Mouse (Mus musculus): ENCODE results near the gene Fads1. TPM values are rescaled to one million over a fixed set of nuclear protein-coding genes. Genes with fewer than 3 reads are reported as not detected.

Gene Fads1
- polyA plus RNA-seq, 1 experiment = 62.3 TPM

DNA sequence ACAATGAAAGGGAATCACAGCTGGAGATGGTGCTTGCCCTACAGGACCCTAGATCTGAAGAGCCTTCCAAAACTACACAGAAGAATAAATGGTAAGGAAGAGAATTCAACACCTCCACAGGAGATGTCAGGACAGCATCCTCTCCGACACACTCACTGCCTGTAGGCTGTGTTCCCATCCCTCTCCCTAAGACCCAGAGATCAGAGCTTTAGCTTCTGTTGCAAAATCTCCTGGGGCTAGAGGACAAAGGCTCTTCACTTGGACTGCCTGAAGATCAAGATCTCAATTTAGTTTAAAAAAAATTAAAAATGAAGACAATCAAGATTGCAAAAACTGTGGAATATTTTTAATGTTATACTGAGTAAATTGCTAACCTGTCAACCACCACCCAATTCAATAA is 6.2 kb upstream of the Fads1 start:
- Histone ChIP-seq H3K27me3 (ENCODE audit: control insufficient read depth, insufficient read depth, insufficient read length) (no peaks in the 10 kb centered on the region), H3K36me3 (ENCODE audit: control insufficient read depth, insufficient read depth) (no peaks in the 10 kb centered on the region), H3K79me3 (ENCODE audit: low read depth) (no peaks in the 10 kb centered on the region), H3K79me2 (ENCODE audit: control insufficient read depth, insufficient read depth) (no peaks in the 10 kb centered on the region), H3K4me3 (ENCODE audit: insufficient read depth, poor library complexity, severe bottlenecking) (no peak overlapping the region), H3ac (ENCODE audit: control insufficient read depth, insufficient read length, low read depth) (no peak overlapping the region)
- no peak for TF ChIP-seq CTCF (IDR thresholded peaks at IDR 0.05; ENCODE audit: control insufficient read depth, insufficient read depth, insufficient read length)
- TF ChIP-seq FOSL1 (IDR thresholded peaks at IDR 0.05; ENCODE audit: insufficient read depth, low read length, poor library complexity, severe bottlenecking) = no peak
- no peak for TF ChIP-seq CEBPB (IDR thresholded peaks at IDR 0.05; ENCODE audit: low read depth)
- no peak for TF ChIP-seq MYOG (IDR thresholded peaks at IDR 0.05; ENCODE audit: control insufficient read depth, extremely low read depth, insufficient read length)
- no peak for TF ChIP-seq MAX (IDR thresholded peaks at IDR 0.05)
- no peak for TF ChIP-seq MYOD1 (IDR thresholded peaks at IDR 0.05; ENCODE audit: control insufficient read depth, insufficient read length, low read depth)
- TF ChIP-seq USF1 (IDR thresholded peaks at IDR 0.05; ENCODE audit: low read depth) = no peak

DNA sequence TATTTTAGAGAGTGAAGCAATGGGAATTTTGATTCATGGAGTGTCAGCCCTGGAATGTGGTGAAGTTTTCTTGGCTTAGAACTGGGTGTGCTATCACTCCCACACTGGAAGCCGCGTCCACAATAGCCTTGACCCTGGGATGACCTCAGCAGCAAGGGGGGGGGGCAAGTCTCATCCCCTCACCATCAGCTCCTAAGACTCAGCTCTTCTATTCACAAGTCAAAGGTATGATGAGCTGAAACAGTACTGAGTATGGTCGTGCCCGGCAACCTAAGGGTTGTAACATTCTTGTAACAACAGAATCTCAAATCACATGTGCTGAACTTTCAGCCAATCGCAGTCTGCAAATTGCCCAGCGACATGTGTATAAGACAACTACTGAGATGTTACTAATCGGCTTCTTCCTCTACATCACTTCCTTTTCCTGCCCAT is 5.7 kb upstream of the Fads1 start:
- TF ChIP-seq USF1 (IDR thresholded peaks at IDR 0.05; ENCODE audit: low read depth) = no peak
- no peak for TF ChIP-seq CEBPB (IDR thresholded peaks at IDR 0.05; ENCODE audit: low read depth)
- no peak for TF ChIP-seq MYOD1 (IDR thresholded peaks at IDR 0.05; ENCODE audit: control insufficient read depth, insufficient read length, low read depth)
- TF ChIP-seq MAX (IDR thresholded peaks at IDR 0.05) = no peak
- no peak for TF ChIP-seq CTCF (IDR thresholded peaks at IDR 0.05; ENCODE audit: control insufficient read depth, insufficient read depth, insufficient read length)
- no peak for TF ChIP-seq FOSL1 (IDR thresholded peaks at IDR 0.05; ENCODE audit: insufficient read depth, low read length, poor library complexity, severe bottlenecking)
- TF ChIP-seq MYOG (IDR thresholded peaks at IDR 0.05; ENCODE audit: control insufficient read depth, extremely low read depth, insufficient read length) = no peak
- H3K4me3 ChIP-seq (ENCODE audit: insufficient read depth, poor library complexity, severe bottlenecking) = no peak overlapping the region
- H3K79me3 ChIP-seq (ENCODE audit: low read depth) = no peaks in the 10 kb centered on the region
- no peak overlapping the region for H3ac ChIP-seq (ENCODE audit: control insufficient read depth, insufficient read length, low read depth)
- no peaks in the 10 kb centered on the region for H3K27me3 ChIP-seq (ENCODE audit: control insufficient read depth, insufficient read depth, insufficient read length)
- H3K79me2 ChIP-seq (ENCODE audit: control insufficient read depth, insufficient read depth) = no peaks in the 10 kb centered on the region
- H3K36me3 ChIP-seq (ENCODE audit: control insufficient read depth, insufficient read depth) = no peaks in the 10 kb centered on the region

DNA sequence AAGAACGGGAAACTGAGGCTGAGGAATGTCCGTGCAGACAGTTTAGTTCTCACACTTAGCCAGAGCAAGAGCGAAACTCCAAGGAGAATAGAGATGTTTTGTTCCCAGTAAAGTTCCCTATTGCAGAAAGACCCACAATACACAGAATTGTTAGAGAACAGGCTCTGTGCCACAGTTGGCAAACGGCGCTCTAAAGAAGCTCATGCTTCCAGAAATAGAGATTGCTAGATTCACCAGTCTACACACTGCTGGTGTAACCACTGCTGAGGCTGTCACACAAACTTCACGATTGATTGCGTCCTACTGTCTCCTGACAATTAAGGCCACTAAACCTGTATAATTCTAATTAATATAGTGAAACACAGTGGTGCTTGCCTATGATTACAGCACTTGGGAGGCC is 1.5 kb upstream of the Fads1 start:
- peaks cover 13% of the 10 kb centered on the region for H3K79me3 ChIP-seq (ENCODE audit: low read depth)
- H3K4me3 ChIP-seq (ENCODE audit: insufficient read depth, poor library complexity, severe bottlenecking) = no peak overlapping the region
- H3K79me2 ChIP-seq (ENCODE audit: control insufficient read depth, insufficient read depth) = peaks cover 33% of the 10 kb centered on the region
- peaks cover 8% of the 10 kb centered on the region for H3K36me3 ChIP-seq (ENCODE audit: control insufficient read depth, insufficient read depth)
- TF ChIP-seq CEBPB (IDR thresholded peaks at IDR 0.05; ENCODE audit: low read depth) (no peak), CTCF (IDR thresholded peaks at IDR 0.05; ENCODE audit: control insufficient read depth, insufficient read depth, insufficient read length) (no peak), FOSL1 (IDR thresholded peaks at IDR 0.05; ENCODE audit: insufficient read depth, low read length, poor library complexity, severe bottlenecking) (no peak), MYOG (IDR thresholded peaks at IDR 0.05; ENCODE audit: control insufficient read depth, extremely low read depth, insufficient read length) (no peak), USF1 (IDR thresholded peaks at IDR 0.05; ENCODE audit: low read depth) (no peak), MYOD1 (IDR thresholded peaks at IDR 0.05; ENCODE audit: control insufficient read depth, insufficient read length, low read depth) (no peak), MAX (IDR thresholded peaks at IDR 0.05) (no peak)
- H3K27me3 ChIP-seq (ENCODE audit: control insufficient read depth, insufficient read depth, insufficient read length) = no peaks in the 10 kb centered on the region
- no peak overlapping the region for H3ac ChIP-seq (ENCODE audit: control insufficient read depth, insufficient read length, low read depth)

DNA sequence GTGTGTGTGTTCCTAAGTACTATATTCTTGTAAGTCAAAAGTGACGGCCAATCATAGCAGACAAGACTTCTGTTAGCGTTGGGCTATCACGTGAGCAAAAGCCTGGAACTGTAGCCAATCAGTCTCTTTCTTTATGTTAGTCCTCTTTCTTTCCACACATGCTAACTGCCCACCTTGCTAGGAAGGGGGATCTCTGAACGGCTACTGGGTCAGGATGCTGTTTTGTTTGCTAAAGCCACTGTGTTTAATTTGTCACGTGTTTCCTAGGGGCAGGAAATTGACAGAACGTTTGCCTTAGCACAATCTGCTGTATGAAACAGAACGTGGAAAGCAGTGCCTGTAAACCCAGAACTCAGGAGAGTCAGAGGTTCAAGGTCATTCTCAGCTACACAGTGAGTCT is 546 bp upstream of the Fads1 start:
- Histone ChIP-seq H3ac (ENCODE audit: control insufficient read depth, insufficient read length, low read depth) (no peak overlapping the region), H3K79me2 (ENCODE audit: control insufficient read depth, insufficient read depth) (peaks cover 35% of the 10 kb centered on the region), H3K79me3 (ENCODE audit: low read depth) (peaks cover 13% of the 10 kb centered on the region), H3K27me3 (ENCODE audit: control insufficient read depth, insufficient read depth, insufficient read length) (no peaks in the 10 kb centered on the region), H3K36me3 (ENCODE audit: control insufficient read depth, insufficient read depth) (peaks cover 17% of the 10 kb centered on the region), H3K4me3 (ENCODE audit: insufficient read depth, poor library complexity, severe bottlenecking) (no peak overlapping the region)
- TF ChIP-seq MYOD1 (IDR thresholded peaks at IDR 0.05; ENCODE audit: control insufficient read depth, insufficient read length, low read depth) = no peak
- TF ChIP-seq FOSL1 (IDR thresholded peaks at IDR 0.05; ENCODE audit: insufficient read depth, low read length, poor library complexity, severe bottlenecking) = no peak
- peak; percentile 47 for TF ChIP-seq USF1 (IDR thresholded peaks at IDR 0.05; ENCODE audit: low read depth)

DNA sequence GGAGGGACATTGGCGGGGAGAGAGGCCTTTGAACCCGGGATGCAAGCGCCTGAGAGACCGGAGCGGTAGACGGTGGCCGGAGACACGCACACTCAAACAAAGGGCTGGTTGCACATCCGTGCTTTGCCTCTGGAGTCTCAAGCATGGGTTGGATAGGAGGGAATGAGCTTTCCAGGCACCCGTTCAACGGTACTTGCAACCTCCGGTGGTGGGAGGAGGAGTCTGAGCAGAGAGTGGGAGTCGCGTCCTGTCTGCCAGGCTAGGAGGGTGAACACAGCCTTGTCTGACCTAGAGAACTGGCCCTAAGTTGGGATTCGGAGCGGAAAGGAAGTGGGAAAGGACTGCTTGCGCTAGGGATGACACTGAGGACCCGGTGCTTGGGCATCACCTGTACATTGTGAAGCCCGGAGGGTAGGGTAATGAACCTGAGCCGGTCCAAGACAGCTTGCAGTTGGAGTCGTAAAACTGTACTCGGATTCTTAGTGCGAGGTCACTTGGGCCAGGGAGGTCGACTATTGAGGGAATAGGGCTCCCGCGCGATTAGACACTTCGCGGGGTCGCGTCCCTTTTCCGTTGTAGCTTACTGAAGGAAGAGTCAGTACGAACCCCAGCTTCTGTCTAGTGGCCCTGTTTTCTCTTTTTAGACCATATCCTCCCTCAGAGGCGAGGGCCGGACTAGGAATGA is 753 bp downstream of the Fads1 start:
- H3K4me3 ChIP-seq (ENCODE audit: insufficient read depth, poor library complexity, severe bottlenecking) = peak overlapping the region; percentile 92
- no peak for TF ChIP-seq CEBPB (IDR thresholded peaks at IDR 0.05; ENCODE audit: low read depth)
- peak; percentile 2 for TF ChIP-seq MAX (IDR thresholded peaks at IDR 0.05)
- peak overlapping the region; percentile 91 for H3ac ChIP-seq (ENCODE audit: control insufficient read depth, insufficient read length, low read depth)
- H3K79me3 ChIP-seq (ENCODE audit: low read depth) = peaks cover 13% of the 10 kb centered on the region
- no peaks in the 10 kb centered on the region for H3K27me3 ChIP-seq (ENCODE audit: control insufficient read depth, insufficient read depth, insufficient read length)
- peaks cover 35% of the 10 kb centered on the region for H3K79me2 ChIP-seq (ENCODE audit: control insufficient read depth, insufficient read depth)
- peaks cover 29% of the 10 kb centered on the region for H3K36me3 ChIP-seq (ENCODE audit: control insufficient read depth, insufficient read depth)

DNA sequence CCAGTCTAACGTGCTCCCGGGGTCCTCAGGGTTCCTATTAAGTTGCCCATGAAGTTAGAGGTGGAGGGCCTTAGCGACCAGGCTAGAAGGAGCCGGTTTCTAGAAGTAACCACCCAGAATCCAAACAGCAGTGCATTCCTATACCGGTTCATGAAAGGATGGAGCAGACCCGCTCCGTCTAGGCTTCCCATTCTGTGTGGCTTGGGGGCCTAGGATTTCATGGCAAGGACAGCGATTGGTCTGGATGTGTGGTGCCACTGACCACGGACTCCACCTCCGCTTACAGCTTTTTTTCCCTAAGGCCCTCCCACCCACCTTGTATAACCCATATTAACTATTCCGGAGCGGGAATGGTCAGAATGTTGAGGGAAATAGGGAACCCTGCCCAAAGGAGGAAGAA is 1.4 kb downstream of the Fads1 start:
- H3K36me3 ChIP-seq (ENCODE audit: control insufficient read depth, insufficient read depth) = peaks cover 36% of the 10 kb centered on the region
- no peak for TF ChIP-seq MYOD1 (IDR thresholded peaks at IDR 0.05; ENCODE audit: control insufficient read depth, insufficient read length, low read depth)
- TF ChIP-seq CTCF (IDR thresholded peaks at IDR 0.05; ENCODE audit: control insufficient read depth, insufficient read depth, insufficient read length) = no peak
- TF ChIP-seq CEBPB (IDR thresholded peaks at IDR 0.05; ENCODE audit: low read depth) = no peak
- TF ChIP-seq USF1 (IDR thresholded peaks at IDR 0.05; ENCODE audit: low read depth) = no peak
- TF ChIP-seq MYOG (IDR thresholded peaks at IDR 0.05; ENCODE audit: control insufficient read depth, extremely low read depth, insufficient read length) = no peak
- no peak for TF ChIP-seq MAX (IDR thresholded peaks at IDR 0.05)
- no peak for TF ChIP-seq FOSL1 (IDR thresholded peaks at IDR 0.05; ENCODE audit: insufficient read depth, low read length, poor library complexity, severe bottlenecking)
- peak overlapping the region; percentile 91 for H3ac ChIP-seq (ENCODE audit: control insufficient read depth, insufficient read length, low read depth)

More for the DNA sequence above, 1.4 kb downstream of the Fads1 start:
- Histone ChIP-seq H3K27me3 (ENCODE audit: control insufficient read depth, insufficient read depth, insufficient read length) (no peaks in the 10 kb centered on the region), H3K4me3 (ENCODE audit: insufficient read depth, poor library complexity, severe bottlenecking) (peak overlapping the region; percentile 92), H3K79me2 (ENCODE audit: control insufficient read depth, insufficient read depth) (peaks cover 35% of the 10 kb centered on the region), H3K79me3 (ENCODE audit: low read depth) (peaks cover 13% of the 10 kb centered on the region)
